Mouse (Mus musculus) ovary, postnatal 14 days (tissue): ENCODE measurements at regions not wholly inside any gene's neighbourhood (a gene's known extent, or its start where the extent isn't known, plus 50 kb on each side); places are given as distances from the start of the nearest gene placed in this dataset.

Experiments used
- DNase-seq: peaks from one replicate; pipeline ENCODE4 v3.0.0; 2022; ENCODE audit warnings: low spot score

DNA sequence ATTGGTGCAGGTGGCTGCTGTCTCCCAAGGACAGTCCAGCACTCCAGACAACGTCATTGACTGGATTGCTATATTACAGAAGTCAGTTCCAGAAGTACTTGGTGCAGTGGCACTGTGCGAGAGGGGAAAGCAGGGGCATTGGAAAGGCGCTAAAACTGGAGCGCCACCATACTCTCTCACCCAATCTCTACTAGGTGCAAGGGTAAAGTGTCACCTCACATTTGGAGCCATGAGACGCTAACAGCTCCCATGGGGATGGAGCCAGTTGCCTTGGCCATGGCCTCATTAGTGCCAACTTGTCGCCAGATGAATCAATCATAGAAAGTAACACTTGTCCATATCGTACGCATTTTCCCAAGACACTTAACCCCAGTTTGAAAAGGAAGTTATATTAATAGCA, 1617.2 kb upstream of the Gulo start:
- no peak for DNase-seq

DNA sequence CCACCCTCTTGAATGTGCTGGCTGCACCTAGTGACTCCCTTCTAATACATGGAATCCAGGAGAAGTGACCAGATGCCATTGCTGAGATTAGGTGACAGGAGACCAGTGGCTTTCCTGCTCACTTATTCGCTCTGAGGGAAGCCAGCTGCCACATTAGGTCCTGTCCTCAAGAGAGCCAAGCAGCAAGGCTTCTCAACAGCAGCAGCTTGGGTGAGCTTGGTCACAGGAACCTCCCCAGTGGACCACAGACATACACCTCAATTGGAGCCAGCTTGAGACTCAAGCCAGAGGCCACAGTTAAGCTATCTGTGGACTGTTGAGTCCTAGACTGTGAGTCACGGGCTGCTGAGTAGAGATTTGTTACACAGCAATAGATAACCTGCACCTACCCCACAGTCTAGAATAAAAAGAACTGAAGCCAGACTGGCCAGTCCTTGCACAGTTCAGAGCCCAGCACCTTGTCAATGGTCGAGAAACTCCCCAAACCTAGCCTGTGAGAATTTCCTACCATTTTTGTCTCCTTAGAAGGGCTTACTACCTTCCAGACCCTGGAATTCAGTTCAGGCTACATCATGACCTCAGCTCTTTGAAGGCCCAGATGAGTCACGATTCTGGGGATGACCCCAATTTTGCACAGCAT, 1615.0 kb upstream of the Gulo start:
- no peak for DNase-seq

DNA sequence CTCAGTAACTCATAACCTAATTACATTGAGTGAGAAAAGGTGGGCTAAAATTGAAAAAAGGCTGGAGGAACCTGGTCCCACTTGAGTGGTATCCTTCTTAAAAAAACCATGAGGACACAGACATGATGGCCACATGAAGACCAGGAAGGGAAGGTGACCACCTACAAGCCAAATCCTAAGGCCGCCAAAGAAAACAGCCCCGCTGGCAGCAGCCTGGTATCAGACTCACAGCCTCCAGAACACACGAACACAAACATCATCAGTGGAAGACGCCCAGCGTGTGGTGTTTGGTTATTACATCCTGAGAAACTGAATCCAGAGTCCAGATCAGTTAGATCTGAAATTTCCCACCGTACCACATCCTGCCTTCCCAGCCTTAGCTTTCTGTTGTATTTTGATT, 1613.9 kb upstream of the Gulo start:
- no peak for DNase-seq

DNA sequence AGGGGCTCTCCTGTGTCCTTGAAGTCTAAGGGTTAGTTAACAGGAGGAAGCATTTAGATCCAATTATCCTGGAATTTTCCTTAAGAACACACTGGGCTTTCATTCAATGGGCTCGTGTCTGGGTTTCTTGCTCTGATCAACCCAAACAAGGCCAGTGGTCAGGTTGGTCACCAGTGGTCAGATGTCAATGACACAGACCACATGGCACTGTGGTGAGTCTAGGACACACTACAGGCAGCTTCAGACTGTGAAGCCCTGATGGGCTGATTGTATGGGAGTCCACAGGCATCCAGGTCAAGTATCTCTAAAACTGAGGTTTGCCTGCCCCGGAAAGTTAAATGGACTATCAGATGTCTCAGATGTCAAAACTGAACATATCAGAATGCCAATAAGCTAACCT, 1612.5 kb upstream of the Gulo start:
- no peak for DNase-seq

DNA sequence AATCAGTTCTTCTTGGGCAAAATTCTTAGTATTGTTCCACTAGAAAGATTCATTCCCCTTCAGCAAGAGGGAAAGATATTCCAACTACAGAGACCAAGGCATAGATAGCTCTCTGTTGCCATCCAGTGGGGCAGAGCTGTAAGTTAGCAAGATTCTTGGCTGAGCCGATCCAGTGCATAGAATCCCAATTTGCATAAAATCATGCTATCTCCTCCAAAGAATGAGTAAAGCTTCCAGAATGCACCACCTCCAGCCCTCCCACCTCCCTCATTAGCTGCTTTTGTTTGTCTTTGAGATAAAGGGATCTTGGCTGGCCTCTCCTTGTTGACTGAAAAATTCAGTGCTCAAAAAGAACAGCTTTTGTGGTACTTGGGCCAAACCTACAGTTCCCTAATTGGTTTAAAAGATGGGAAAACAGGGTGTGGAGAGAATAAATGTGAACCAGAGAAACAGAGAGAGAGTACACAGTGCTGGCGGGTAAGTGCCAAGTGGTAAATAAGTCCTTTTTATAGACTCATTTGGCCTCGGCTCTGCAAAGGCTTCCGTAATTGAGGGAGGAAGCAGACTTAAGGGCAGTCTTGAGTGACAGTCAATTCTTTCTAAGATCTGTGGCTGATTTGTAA, 1612.0 kb upstream of the Gulo start:
- DNase-seq, result peak; percentile 38

DNA sequence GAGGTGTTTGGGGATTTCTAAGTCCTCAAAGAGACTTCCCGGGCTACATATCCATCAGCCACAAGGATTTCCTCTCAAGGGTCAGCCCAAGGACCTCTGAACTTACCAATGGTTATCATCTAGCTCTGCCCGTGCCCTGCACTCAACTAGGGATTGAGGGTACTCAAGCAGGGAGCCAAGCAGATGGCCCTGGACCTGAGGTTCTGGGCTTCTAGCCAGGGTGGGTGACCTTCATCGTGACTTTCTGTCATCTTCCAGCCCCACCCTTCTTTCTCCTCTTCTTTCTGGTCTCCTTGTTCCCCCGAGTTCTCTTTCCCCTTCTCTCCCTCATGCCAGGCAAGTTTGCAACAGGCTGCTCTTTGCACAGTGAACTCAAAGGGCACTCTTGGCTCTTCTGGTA, 1610.6 kb upstream of the Gulo start:
- DNase-seq, result no peak

DNA sequence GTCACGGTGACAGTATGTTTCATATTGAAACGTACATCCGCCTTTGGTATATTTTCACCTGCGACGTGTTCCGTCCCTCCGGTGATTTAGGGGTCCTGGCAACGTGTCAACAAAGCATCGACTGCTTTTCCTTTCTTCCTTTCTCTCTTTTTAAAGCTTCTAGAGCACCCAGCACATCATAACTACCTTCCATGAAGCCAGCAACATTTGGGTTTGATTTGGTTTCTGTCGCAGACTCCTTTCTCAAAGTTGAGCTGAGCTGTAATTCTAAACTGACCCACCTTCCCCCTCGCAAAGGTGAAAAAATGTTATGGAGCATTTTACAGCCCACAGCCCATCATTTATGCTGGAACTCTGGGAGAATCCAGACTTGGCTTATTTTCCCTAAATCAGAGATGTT, 1605.4 kb upstream of the Gulo start:
- no peak for DNase-seq

DNA sequence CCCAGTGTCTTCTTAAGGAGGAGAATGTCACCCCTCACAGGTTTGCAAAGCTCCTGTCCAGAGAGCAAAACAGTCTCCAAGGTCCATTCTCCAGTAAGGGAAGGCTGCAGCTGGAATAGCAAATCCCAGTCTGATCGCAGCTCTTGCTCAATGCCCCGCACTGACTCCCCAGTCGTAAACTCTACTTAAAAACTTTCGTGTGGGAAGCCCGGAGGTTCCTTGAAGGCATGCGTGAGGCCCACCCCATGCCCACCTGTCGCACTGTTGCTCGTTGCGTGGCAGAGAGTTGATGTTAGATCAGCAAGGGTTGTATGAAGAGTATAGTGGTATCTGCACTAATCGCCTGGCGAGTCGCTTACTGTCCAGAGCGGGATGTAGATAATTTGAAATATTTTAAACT, 1604.7 kb upstream of the Gulo start:
- no peak for DNase-seq

DNA sequence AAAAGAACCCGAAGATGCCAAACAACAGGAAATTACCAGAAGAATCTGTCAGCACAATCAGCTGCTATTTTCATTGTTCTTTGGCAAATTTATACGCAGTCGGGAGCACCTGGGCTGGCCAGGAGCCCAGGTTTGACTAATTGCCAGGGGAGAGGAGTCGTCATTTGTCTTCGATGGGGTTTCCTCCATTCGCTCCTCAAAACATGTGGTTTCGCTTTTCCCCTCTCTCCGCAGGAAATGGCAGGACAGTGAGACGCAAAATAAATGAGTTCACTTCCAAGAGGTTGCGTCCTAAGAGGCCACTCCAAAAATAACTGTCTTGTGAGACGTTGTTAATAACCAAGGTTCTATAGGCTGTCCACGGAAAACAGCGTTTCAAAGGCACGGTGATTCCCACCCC, 1604.2 kb upstream of the Gulo start:
- DNase-seq, result no peak

DNA sequence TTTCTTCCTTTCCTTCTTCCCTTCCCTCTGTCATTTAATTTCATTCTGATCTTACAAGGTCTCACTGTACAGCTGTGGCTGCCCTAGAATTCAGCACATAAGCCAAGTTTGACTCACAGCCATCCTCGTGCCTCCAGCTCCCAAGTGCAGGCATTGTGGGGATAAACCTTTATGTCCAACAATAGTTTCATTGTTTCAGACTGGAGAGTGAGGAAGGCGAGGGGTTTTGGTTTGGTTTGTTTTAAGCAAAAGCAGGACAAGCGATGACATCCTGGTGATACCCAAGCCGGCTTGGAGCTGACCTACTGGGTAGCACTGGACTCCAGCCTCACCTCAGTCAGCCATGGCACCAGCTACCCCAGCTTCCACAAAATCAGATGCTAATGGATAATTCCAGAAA, 1603.5 kb upstream of the Gulo start:
- no peak for DNase-seq

DNA sequence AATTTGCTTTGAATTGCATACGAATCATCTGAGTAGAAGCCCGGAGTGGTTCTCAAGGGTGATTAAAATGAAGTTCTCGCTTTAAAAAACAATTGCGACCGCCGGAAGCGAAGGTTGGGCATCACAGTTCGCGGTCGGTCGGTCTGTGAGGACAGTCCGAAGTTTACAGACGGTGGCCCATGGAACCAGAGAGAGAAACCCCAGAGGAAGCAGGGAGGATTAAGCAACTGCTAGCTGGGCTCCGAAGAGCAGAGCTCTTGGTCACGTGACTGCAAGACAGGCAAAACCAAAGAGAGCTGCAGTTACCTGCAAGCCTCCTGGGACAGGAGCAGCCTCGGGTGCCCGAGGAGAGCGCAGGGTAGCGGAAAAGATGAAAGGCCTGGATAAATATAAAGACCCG, 1599.3 kb upstream of the Gulo start:
- DNase-seq, result no peak

DNA sequence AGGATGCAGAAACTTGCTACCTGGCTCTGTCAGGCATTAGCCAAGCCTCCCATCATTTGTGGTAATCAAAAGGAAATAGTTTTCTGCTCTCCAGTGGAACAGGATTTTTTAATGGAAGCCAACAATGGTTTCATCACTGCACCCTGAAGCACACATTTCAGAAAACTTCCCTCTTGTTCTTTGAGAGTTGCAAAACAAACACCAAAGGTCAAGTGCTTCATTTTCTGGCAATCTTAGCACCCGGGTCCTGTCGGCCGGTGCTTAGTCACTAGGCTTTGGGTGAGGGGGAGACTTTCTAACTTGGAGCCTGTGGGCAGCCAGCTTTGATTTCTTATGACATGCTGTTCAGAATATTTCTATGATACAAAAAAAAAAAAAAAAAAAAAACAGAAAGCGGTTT, 1594.0 kb upstream of the Gulo start:
- DNase-seq, result no peak

DNA sequence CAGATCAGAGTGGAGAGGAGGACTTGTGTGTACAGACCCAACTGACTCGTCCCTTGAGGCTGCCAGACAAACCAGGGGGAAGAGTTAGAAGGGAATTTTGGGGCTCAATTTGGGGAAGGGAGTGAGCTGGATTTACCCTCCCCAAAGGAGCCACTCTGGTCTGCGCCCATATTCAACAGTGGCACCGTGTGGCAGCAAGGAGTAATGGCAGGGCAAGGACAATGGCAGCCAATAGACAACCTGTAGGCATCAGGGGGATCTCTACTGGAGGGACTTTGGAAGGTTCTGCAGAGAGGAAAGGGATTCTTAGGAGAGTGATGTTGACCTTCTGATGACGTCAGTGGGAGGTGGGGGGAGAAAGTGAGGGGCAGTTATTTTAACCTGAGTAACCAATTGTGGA, 1590.7 kb upstream of the Gulo start:
- no peak for DNase-seq

DNA sequence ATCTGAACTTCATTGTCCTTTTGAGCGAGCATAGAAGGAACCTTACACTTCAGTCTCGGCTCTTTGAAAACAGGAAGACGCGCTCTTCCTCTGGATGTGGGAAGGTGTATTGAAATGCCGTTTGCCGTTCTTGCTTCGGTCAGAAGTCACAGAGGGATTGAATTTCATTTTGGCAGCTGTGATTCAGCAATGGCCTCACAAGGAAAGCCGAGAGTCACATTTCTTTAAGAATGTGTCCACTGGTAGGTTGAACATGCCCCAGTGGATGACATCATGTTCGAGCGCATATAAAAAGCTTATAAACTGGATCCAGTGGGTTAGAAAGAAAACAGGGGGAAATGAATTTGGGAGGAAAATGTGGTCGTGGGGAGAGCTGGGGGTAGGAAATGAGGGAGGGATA, 1579.6 kb upstream of the Gulo start:
- no peak for DNase-seq

DNA sequence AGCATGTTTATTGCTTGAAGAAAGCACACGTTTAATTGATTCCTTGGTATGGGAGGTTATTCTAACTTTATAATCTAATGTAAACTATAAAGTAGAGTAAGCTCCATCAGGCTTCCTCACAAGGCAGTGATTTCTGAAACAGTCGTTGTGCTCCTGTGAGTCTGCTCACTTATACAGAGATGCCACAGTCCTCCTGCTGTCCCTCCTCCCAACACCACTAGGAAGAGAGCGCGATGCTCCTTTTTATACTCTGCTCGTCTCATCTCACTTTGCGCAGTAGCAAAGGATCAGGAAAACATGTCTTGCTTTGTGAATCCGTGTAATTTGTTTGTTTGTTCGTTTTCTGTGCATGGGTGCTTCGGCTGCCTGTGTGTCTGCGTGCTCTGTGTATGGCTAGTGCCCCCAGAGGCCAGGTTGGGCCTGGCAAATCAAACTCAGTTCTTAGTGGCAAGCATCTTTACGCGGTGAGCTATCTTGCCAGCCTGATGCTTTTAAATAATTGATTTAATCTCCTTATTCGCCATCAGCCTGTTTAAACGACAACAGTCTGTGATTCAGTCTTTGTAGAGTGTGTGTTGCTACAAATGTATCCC, 1575.5 kb upstream of the Gulo start:
- DNase-seq, result no peak

DNA sequence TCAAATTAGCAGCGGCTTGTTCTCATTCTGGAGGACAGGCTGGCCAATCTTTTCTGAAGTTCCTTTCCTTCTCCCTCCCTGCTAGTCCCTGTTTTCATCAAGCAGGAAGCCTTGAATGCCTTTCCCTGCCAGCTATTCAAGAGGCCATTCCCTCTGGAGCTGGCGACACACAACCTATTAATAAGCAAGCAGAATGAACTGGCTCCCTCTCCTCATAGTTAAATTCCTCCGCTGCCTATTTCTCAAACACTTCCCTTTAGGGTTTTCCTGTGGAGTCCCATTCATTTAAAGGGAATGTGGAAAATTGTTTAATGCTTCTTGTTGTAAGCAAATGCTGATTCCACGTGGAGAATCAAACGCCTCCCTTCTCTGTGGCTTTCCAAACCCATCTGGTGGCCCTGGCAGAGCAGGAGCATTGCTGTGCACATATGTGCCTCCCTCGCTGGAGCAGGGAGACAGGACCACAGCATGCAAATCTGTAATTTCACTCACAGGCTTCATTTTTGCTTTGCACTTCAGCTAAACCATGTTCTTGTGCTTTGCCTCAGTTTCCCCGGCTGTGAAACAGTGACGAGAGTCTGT, 1573.3 kb upstream of the Gulo start:
- no peak for DNase-seq

DNA sequence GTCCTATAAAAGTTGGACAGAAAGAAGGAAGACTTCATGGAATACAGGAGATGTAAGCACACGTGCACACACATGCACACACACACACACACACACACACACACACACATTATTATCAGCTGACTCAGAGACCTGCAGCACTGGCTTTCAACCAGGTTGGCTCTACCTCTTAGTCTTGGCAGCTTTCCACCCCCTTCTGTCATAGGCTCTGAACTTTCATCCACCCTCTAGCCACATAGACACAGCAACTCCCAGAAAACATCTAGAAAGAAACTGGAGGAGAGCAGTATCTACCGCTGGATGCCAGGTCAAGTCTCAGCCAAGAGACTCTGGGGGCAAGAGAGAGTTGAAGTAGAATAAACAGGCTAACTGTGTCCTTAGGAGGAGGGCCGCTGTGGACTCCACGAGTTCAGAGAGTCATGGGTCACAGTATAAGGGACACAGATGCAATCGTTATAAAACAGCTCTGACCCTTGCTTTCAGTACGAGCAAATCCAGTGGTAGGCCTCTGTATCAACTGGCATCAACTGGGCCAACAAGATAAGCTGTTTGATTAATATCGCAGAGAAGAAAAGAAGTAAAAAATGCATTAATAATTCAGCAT, 1565.4 kb upstream of the Gulo start:
- peak; percentile 14 for DNase-seq

DNA sequence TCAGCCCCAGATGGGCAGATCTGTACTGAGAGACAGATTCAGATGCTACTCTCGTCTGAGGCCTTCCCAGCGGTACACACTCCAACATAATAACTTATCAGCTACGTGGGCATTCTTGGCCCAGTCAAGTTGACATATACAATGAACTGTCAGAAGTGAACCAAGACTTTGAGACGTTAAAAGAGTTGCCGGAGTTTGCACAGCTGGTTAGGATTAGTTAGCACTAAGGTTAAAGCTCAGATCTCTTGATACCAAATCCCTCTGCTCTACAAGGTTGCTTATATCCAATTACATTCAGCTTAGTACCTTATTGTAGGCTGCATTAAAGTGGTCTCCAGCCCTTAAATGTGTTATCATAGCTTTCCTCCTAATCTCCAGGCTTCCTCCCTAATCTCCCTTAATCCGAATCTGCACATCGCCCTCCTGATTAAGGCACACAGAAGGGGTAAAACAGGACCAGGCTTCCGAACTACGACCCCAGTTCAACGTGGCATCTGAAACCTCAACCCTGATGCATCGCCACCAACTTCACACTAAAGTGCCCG, 1564.5 kb upstream of the Gulo start:
- DNase-seq, result no peak

DNA sequence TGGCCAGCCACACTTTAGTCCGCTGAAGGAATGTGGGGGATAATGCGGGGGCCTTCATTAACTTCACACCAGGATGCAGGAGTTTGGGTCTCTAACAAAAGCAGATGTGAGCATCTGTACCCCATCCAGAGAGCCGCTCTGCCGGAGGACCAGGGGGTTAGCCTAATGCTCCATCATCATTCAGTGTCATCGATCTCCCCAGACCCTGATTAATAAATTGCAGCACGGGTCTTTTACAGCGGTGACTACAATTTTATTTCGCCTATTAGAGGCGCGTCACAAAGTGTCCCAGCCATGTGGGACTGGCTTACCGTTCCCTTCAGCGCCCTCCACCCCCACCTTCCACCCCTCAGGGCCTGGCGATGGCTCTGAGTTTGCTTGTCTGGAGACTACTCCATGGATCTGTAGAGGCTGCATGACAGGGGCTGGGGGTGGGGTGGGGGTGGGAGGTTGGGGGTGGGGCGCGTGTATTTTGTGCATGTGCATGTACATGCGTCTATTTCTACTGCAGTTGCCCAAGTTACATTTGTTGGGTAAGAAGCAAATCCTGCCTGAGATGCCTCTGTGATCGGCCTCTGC, 1560.8 kb upstream of the Gulo start:
- no peak for DNase-seq

DNA sequence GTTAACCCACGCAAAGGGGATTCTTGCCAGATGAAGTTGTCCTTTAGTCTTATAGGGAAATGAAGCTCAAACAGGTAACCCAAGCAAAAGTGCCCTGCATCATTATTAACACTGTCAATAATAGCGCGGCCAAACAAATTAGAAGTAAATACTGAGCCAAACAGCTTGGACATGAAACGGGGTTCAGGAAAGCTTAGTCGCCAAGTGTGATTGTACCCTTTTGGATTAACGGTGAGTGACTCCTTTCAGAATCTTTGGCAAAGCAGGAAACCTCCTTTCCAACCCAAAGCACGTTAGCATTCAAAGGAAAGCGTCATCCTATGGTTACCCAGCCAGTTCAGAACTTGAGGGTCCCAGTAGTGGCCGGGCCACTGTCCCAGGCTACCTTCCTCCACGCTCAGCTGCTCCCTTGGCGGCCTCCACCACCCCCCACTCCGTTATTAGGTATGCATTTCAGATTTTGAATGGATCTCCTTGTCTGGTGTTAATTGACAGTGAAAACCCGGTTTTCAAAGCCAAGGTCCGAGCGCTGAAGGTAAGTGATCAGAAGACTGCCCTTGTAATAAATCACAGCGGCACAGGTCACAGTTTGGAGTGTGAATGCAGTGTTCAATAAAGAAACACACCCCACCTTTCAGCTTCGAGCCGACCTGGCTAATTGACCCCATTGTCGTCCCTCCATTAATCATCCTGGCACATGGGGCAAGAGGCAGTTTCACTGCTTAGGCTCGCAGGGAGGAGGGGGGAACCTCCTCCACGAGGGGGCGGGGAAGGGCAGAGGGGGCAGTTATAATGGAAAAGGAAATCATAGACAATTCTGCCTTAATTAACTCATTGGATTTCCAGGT, 1560.1 kb upstream of the Gulo start:
- DNase-seq, result no peak

DNA sequence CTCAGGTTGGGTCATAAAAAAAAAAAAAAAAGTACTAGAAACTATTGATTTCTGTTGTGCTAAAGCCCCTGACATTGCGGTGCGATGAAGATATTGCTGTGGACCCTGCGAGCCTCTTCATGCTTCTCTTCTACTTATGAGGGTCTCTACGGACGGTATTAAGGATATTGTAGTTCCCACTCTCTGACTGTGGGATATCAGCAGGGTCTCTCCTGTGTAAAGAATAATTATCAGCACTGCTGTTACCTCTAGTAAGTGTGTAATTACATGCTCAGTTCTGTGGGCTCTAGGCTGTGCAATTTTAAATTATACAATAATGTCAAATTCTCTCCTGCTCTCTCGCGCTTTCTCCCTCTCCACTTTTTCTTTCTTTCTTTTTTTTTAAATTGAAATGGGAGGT, 1545.9 kb upstream of the Gulo start:
- no peak for DNase-seq
